Mouse (Mus musculus): ENCODE data around the gene Cbx3.

Cbx3 gene

GRCm38 (mm10) chr6:51442191-51442835, 27.8 kb upstream of the Cbx3 start:
- H3K9me3 ChIP-seq (ENCODE audit: low read length), result peaks cover 8% of the 10 kb centered on the region; the same call in 1 of the 2 replicates
- no peak overlapping the region for H3K4me3 ChIP-seq (replicated peaks; ENCODE audit: low read length)
- TF ChIP-seq POU5F1 (IDR thresholded peaks at IDR 0.05; ENCODE audit: borderline replicate concordance, low read length) (no peak), CTCF (conservative IDR thresholded peaks at IDR 0.05; ENCODE audit: low read length) (peak; percentile 15; the same call in 1 of the 2 replicates), NANOG (IDR thresholded peaks at IDR 0.05; ENCODE audit: borderline replicate concordance, low read length) (no peak)
- H3K36me3 ChIP-seq (ENCODE audit: insufficient read depth, low read length), result no peaks in the 10 kb centered on the region
- H3K4me1 ChIP-seq (replicated peaks; ENCODE audit: low read depth, low read length), result peaks cover 11% of the 10 kb centered on the region
- peaks cover 14% of the 10 kb centered on the region for H3K27me3 ChIP-seq (ENCODE audit: insufficient read depth, low read length)

GRCm38 (mm10) chr6:51452927-51453503, 17.1 kb upstream of the Cbx3 start:
- Histone ChIP-seq H3K27me3 (ENCODE audit: insufficient read depth, low read length) (no peaks in the 10 kb centered on the region), H3K4me1 (replicated peaks; ENCODE audit: low read depth, low read length) (peaks cover 7% of the 10 kb centered on the region), H3K4me3 (replicated peaks; ENCODE audit: low read length) (no peak overlapping the region), H3K9me3 (ENCODE audit: low read length) (no peaks in the 10 kb centered on the region), H3K36me3 (ENCODE audit: insufficient read depth, low read length) (peaks cover 9% of the 10 kb centered on the region)
- no peak for TF ChIP-seq CTCF (conservative IDR thresholded peaks at IDR 0.05; ENCODE audit: low read length)
- TF ChIP-seq POU5F1 (IDR thresholded peaks at IDR 0.05; ENCODE audit: borderline replicate concordance, low read length), result no peak
- TF ChIP-seq NANOG (IDR thresholded peaks at IDR 0.05; ENCODE audit: borderline replicate concordance, low read length), result no peak

GRCm38 (mm10) chr6:51454949-51455348, 15.2 kb upstream of the Cbx3 start:
- H3K27me3 ChIP-seq (ENCODE audit: insufficient read depth, low read length), result no peaks in the 10 kb centered on the region
- H3K4me1 ChIP-seq (replicated peaks; ENCODE audit: low read depth, low read length), result peaks cover 10% of the 10 kb centered on the region
- H3K36me3 ChIP-seq (ENCODE audit: insufficient read depth, low read length), result peaks cover 22% of the 10 kb centered on the region
- H3K9me3 ChIP-seq (ENCODE audit: low read length), result no peaks in the 10 kb centered on the region
- TF ChIP-seq CTCF (conservative IDR thresholded peaks at IDR 0.05; ENCODE audit: low read length) (no peak), POU5F1 (IDR thresholded peaks at IDR 0.05; ENCODE audit: borderline replicate concordance, low read length) (no peak), NANOG (IDR thresholded peaks at IDR 0.05; ENCODE audit: borderline replicate concordance, low read length) (no peak)
- H3K4me3 ChIP-seq (replicated peaks; ENCODE audit: low read length), result no peak overlapping the region

- Histone ChIP-seq H3K36me3 (ENCODE audit: insufficient read depth, low read length) (peaks cover 32% of the 10 kb centered on the region), H3K27me3 (ENCODE audit: insufficient read depth, low read length) (no peaks in the 10 kb centered on the region), H3K4me3 (replicated peaks; ENCODE audit: low read length) (no peak overlapping the region)
Measured at GRCm38 (mm10) chr6:51456198-51456597, 14.0 kb upstream of the Cbx3 start.

GRCm38 (mm10) chr6:51457283-51457682, 12.9 kb upstream of the Cbx3 start:
- Histone ChIP-seq H3K27me3 (ENCODE audit: insufficient read depth, low read length) (no peaks in the 10 kb centered on the region), H3K4me1 (replicated peaks; ENCODE audit: low read depth, low read length) (peaks cover 17% of the 10 kb centered on the region), H3K36me3 (ENCODE audit: insufficient read depth, low read length) (peaks cover 43% of the 10 kb centered on the region), H3K4me3 (replicated peaks; ENCODE audit: low read length) (no peak overlapping the region), H3K9me3 (ENCODE audit: low read length) (no peaks in the 10 kb centered on the region)
- no peak for TF ChIP-seq POU5F1 (IDR thresholded peaks at IDR 0.05; ENCODE audit: borderline replicate concordance, low read length)
- no peak for TF ChIP-seq NANOG (IDR thresholded peaks at IDR 0.05; ENCODE audit: borderline replicate concordance, low read length)
- TF ChIP-seq CTCF (conservative IDR thresholded peaks at IDR 0.05; ENCODE audit: low read length), result no peak

More at GRCm38 (mm10) chr6:51456198-51456597, 14.0 kb upstream of the Cbx3 start:
- peaks cover 10% of the 10 kb centered on the region for H3K4me1 ChIP-seq (replicated peaks; ENCODE audit: low read depth, low read length)
- TF ChIP-seq CTCF (conservative IDR thresholded peaks at IDR 0.05; ENCODE audit: low read length) (no peak), NANOG (IDR thresholded peaks at IDR 0.05; ENCODE audit: borderline replicate concordance, low read length) (no peak), POU5F1 (IDR thresholded peaks at IDR 0.05; ENCODE audit: borderline replicate concordance, low read length) (no peak)
- no peaks in the 10 kb centered on the region for H3K9me3 ChIP-seq (ENCODE audit: low read length)

GRCm38 (mm10) chr6:51457770-51458387, 12.3 kb upstream of the Cbx3 start:
- H3K36me3 ChIP-seq (ENCODE audit: insufficient read depth, low read length), result peaks cover 48% of the 10 kb centered on the region
- peaks cover 18% of the 10 kb centered on the region for H3K4me1 ChIP-seq (replicated peaks; ENCODE audit: low read depth, low read length)
- no peaks in the 10 kb centered on the region for H3K9me3 ChIP-seq (ENCODE audit: low read length)
- TF ChIP-seq CTCF (conservative IDR thresholded peaks at IDR 0.05; ENCODE audit: low read length) (no peak), POU5F1 (IDR thresholded peaks at IDR 0.05; ENCODE audit: borderline replicate concordance, low read length) (no peak), NANOG (IDR thresholded peaks at IDR 0.05; ENCODE audit: borderline replicate concordance, low read length) (no peak)
- no peak overlapping the region for H3K4me3 ChIP-seq (replicated peaks; ENCODE audit: low read length)
- no peaks in the 10 kb centered on the region for H3K27me3 ChIP-seq (ENCODE audit: insufficient read depth, low read length)

- no peak for TF ChIP-seq POU5F1 (IDR thresholded peaks at IDR 0.05; ENCODE audit: borderline replicate concordance, low read length)
- no peak for TF ChIP-seq NANOG (IDR thresholded peaks at IDR 0.05; ENCODE audit: borderline replicate concordance, low read length)
- no peak for TF ChIP-seq CTCF (conservative IDR thresholded peaks at IDR 0.05; ENCODE audit: low read length)
Measured at GRCm38 (mm10) chr6:51458925-51459312, 11.2 kb upstream of the Cbx3 start.

GRCm38 (mm10) chr6:51459313-51460020, 10.7 kb upstream of the Cbx3 start:
- Histone ChIP-seq H3K4me3 (replicated peaks; ENCODE audit: low read length) (no peak overlapping the region), H3K9me3 (ENCODE audit: low read length) (no peaks in the 10 kb centered on the region), H3K36me3 (ENCODE audit: insufficient read depth, low read length) (peaks cover 64% of the 10 kb centered on the region), H3K27me3 (ENCODE audit: insufficient read depth, low read length) (no peaks in the 10 kb centered on the region), H3K4me1 (replicated peaks; ENCODE audit: low read depth, low read length) (peaks cover 24% of the 10 kb centered on the region)
- TF ChIP-seq CTCF (conservative IDR thresholded peaks at IDR 0.05; ENCODE audit: low read length), result no peak
- TF ChIP-seq NANOG (IDR thresholded peaks at IDR 0.05; ENCODE audit: borderline replicate concordance, low read length), result no peak
- no peak for TF ChIP-seq POU5F1 (IDR thresholded peaks at IDR 0.05; ENCODE audit: borderline replicate concordance, low read length)

More at GRCm38 (mm10) chr6:51458925-51459312, 11.2 kb upstream of the Cbx3 start:
- Histone ChIP-seq H3K36me3 (ENCODE audit: insufficient read depth, low read length) (peaks cover 59% of the 10 kb centered on the region), H3K4me3 (replicated peaks; ENCODE audit: low read length) (no peak overlapping the region), H3K27me3 (ENCODE audit: insufficient read depth, low read length) (no peaks in the 10 kb centered on the region), H3K4me1 (replicated peaks; ENCODE audit: low read depth, low read length) (peaks cover 22% of the 10 kb centered on the region), H3K9me3 (ENCODE audit: low read length) (no peaks in the 10 kb centered on the region)

All from E14TG2a.4 (cell line).